Mouse (Mus musculus): Measurements from ENCODE around the gene Herpud1. TPM values are rescaled to one million over a fixed set of nuclear protein-coding genes. Genes with fewer than 3 reads are reported as not detected.
"Not testable (repeated sequence)": the region's sequence is repeated elsewhere in the genome, so short reads cannot be mapped to it uniquely, and the experiment has no call there.

Gene Herpud1
- polyA plus RNA-seq, 1 experiment from 2014 or later = 72.3 TPM

DNA sequence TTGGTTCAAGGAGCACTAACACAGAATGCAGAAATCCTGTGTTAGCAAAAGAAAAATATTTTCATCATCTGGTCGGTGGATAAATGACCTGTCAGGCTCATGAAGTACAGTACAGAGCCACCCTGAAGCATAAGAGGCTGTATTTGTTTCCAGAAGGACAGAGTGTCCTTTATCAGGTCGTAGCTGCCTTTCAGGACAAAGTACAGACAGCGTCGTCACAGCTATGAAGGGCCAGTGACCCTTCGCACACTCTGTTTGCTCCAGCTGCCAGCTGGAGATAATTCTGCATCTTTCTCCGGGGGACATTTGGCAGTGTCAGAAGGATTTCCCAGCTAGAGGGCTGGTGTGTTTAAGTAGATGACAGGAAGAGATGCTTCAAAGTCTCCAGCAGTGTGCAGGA is 6.4 kb downstream of the Herpud1 start:
- H3K36me3 ChIP-seq (ENCODE audit: control insufficient read depth, insufficient read depth, low read length) = peaks cover 46% of the 10 kb centered on the region
- 87% methylated on average over 6 of the region's 6 CpGs for WGBS

DNA sequence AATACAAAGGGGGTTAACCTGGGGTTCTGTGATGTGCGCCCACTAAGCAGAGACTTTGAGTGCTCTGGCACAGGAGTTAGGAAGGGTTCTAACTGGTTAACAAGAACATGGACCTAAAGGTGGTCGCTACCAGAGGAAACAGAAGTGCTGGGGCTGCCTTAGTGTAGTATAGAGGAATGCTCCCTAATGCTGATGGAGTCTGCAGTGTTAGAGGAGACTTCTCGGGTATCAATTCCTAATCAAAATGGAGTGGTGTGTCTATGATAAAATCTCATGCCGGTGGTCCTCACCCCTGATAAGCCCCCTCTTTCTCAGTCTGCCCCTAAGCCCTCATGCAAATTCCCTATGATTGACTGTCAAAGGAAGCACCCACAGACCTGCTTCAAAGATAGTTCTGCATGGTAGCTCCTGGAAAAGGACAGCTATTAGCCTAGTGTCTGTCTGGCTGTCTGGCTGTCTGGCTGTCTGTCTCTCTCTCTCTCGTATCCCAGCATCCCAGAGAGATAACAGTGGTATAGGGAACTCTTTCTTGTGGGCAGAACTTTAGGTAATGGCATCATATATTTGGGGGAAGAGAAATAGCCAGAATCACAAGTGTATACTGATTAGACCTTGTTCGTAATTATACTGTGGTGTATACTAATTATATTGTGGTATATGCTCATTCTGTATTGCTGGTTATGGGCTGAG is 9.8 kb downstream of the Herpud1 start:
- Histone ChIP-seq H3K9ac (ENCODE audit: low read depth, low read length) (no peak overlapping the region), H3K4me2 (ENCODE audit: low read length) (no peak overlapping the region), H3K9me3 (replicated peaks; ENCODE audit: control insufficient read depth, low read length, poor library complexity, severe bottlenecking) (no peaks in the 10 kb centered on the region), H3K27ac (ENCODE audit: low read length) (no peak overlapping the region), H3K36me3 (ENCODE audit: control insufficient read depth, insufficient read depth, low read length) (peaks cover 33% of the 10 kb centered on the region), H3K4me1 (ENCODE audit: control insufficient read depth, insufficient read depth, low read length) (no peaks in the 10 kb centered on the region), H3K4me3 (ENCODE audit: low read depth, low read length) (no peak overlapping the region), H3K27me3 (ENCODE audit: control insufficient read depth, insufficient read depth, low read depth, low read length) (no peaks in the 10 kb centered on the region)
- 96% methylated on average over 6 of the region's 6 CpGs for whole genome bisulfite sequencing
- no peak for ATAC-seq

More for the DNA sequence above, 6.4 kb downstream of the Herpud1 start:
- H3K4me3 ChIP-seq (ENCODE audit: low read depth, low read length) = no peak overlapping the region
- no peak overlapping the region for H3K4me2 ChIP-seq (ENCODE audit: low read length)
- H3K9ac ChIP-seq (ENCODE audit: low read depth, low read length) = no peak overlapping the region
- H3K4me1 ChIP-seq (ENCODE audit: control insufficient read depth, insufficient read depth, low read length) = peaks cover 10% of the 10 kb centered on the region
- H3K27me3 ChIP-seq (ENCODE audit: control insufficient read depth, insufficient read depth, low read depth, low read length) = no peaks in the 10 kb centered on the region
- H3K9me3 ChIP-seq (replicated peaks; ENCODE audit: control insufficient read depth, low read length, poor library complexity, severe bottlenecking) = no peaks in the 10 kb centered on the region
- H3K27ac ChIP-seq (ENCODE audit: low read length) = no peak overlapping the region
- ATAC-seq = no peak

DNA sequence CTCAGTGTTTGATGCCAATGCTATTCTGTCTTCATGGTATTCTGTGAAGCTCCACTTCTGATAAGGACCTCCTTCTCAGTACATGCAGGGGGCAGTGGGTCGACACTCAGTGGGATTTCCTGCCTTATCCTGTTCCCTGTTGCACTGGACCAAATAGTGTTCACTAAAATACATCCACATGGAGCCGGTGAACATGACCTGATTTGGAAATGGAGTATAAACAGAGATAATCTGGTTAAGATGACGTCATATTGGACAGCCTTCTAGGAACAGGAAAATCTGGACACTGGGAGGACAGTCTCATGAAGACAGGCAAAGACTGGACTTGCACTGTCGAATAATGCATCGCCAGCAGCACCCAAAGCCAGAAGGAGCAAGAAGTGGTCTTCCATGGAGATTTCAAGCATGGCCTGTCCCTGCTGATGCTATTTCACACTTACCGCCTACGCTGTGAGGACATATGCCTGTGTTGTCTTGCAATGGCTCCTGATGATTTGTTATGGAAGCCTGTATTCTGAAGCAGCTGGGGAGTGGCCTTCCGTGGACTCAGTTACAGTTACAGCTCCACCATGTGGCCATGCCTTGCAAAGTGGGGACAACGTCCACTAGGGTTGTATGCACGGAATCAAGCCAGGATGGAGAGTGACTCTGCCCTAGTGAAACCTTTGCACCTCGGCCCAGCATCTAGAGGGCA is 10.9 kb downstream of the Herpud1 start:
- no peaks in the 10 kb centered on the region for H3K27me3 ChIP-seq (ENCODE audit: control insufficient read depth, insufficient read depth, low read depth, low read length)
- no peak overlapping the region for H3K9ac ChIP-seq (ENCODE audit: low read depth, low read length)
- WGBS = 69% methylated on average over 11 of the region's 11 CpGs
- ATAC-seq = no peak
- H3K4me3 ChIP-seq (ENCODE audit: low read depth, low read length) = no peak overlapping the region
- no peaks in the 10 kb centered on the region for H3K4me1 ChIP-seq (ENCODE audit: control insufficient read depth, insufficient read depth, low read length)
- peaks cover 22% of the 10 kb centered on the region for H3K36me3 ChIP-seq (ENCODE audit: control insufficient read depth, insufficient read depth, low read length)
- H3K4me2 ChIP-seq (ENCODE audit: low read length) = no peak overlapping the region
- H3K27ac ChIP-seq (ENCODE audit: low read length) = no peak overlapping the region
- no peaks in the 10 kb centered on the region for H3K9me3 ChIP-seq (replicated peaks; ENCODE audit: control insufficient read depth, low read length, poor library complexity, severe bottlenecking)

DNA sequence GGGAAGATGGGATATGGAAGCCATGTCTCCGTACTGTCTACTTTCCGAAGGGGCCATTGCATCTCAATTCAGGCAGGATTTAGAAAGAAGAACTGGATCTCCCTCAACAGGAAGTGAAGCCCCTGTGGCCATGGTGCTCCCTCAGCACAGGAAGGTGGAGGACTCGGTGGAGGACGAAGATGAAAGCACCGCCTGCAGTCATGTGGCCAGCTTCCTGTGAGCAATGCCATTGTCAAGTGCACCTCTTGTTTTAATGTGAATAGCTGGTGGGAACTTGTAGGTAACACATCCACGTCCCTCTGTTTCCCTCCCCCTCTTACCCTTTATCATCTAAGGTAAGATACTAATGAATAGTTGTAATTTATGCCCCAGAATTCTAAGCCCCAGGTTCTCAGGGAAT is 12.3 kb downstream of the Herpud1 start:
- Histone ChIP-seq H3K27me3 (ENCODE audit: control insufficient read depth, insufficient read depth, low read depth, low read length) (no peaks in the 10 kb centered on the region), H3K4me2 (ENCODE audit: low read length) (no peak overlapping the region), H3K36me3 (ENCODE audit: control insufficient read depth, insufficient read depth, low read length) (peaks cover 13% of the 10 kb centered on the region), H3K4me3 (ENCODE audit: low read depth, low read length) (no peak overlapping the region), H3K27ac (ENCODE audit: low read length) (no peak overlapping the region), H3K9me3 (replicated peaks; ENCODE audit: control insufficient read depth, low read length, poor library complexity, severe bottlenecking) (no peaks in the 10 kb centered on the region), H3K9ac (ENCODE audit: low read depth, low read length) (no peak overlapping the region), H3K4me1 (ENCODE audit: control insufficient read depth, insufficient read depth, low read length) (no peaks in the 10 kb centered on the region)
- no peak for ATAC-seq
- WGBS = 84% methylated on average over 6 of the region's 6 CpGs

DNA sequence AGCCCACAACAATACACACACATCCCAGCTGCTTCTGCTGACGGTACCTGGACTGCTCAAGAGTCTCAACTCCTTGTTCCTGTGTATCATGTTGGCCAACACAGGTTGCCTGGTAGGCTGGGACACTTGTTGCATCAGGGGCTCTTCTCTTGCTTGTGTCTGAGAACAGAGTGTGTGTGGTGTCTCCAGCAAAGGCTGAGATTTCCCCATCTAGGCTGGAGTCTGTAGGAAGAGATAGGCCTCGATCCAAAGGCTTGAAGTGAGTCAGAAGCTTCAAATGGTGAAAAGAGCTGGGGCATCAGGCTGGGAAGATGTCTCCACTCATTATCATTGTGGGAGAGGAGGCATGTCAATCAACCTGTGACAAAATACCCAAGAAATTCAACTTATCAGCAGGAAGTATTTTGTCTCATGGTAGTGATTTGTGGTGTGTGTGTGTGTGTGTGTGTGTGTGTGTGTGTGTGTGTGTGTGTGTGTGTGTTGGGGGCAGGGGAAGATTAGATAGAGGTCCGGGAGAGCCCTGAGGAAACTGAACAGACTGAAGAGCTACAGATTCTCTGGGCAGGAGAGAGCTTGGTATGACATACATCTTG is 13.2 kb downstream of the Herpud1 start:
- WGBS = 88% methylated on average over 3 of the region's 3 CpGs
- no peak for ATAC-seq
- no peak overlapping the region for H3K4me2 ChIP-seq (ENCODE audit: low read length)

DNA sequence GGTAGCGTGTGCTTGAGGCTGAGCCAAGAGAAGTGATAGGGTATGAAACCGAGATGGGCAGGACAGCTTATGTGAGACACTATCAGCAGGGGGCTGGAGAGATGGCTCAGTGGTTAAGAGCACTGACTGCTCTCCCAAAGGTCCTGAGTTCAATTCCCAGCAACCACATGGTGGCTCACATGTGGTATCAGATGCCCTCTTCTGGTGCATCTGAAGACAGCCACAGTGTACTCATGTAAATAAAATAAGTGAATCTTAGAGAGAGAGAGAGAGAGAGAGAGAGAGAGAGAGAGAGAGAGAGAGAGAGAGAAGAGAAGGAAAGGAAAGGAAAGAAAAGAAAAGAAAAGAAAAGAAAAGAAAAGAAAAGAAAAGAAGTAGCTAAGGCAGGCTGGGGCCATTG is 13.7 kb downstream of the Herpud1 start:
- not testable (repeated sequence) for H3K4me2 ChIP-seq (ENCODE audit: low read length); H3K4me1 ChIP-seq (ENCODE audit: control insufficient read depth, insufficient read depth, low read length); H3K27ac ChIP-seq (ENCODE audit: low read length); H3K9me3 ChIP-seq (replicated peaks; ENCODE audit: control insufficient read depth, low read length, poor library complexity, severe bottlenecking); H3K27me3 ChIP-seq (ENCODE audit: control insufficient read depth, insufficient read depth, low read depth, low read length); H3K4me3 ChIP-seq (ENCODE audit: low read depth, low read length); H3K36me3 ChIP-seq (ENCODE audit: control insufficient read depth, insufficient read depth, low read length); H3K9ac ChIP-seq (ENCODE audit: low read depth, low read length); ATAC-seq
- 74% methylated on average over 2 of the region's 2 CpGs for WGBS

More for the DNA sequence above, 13.2 kb downstream of the Herpud1 start:
- no peak overlapping the region for H3K9ac ChIP-seq (ENCODE audit: low read depth, low read length)
- H3K27me3 ChIP-seq (ENCODE audit: control insufficient read depth, insufficient read depth, low read depth, low read length) = no peaks in the 10 kb centered on the region
- H3K4me1 ChIP-seq (ENCODE audit: control insufficient read depth, insufficient read depth, low read length) = no peaks in the 10 kb centered on the region
- no peak overlapping the region for H3K27ac ChIP-seq (ENCODE audit: low read length)
- H3K36me3 ChIP-seq (ENCODE audit: control insufficient read depth, insufficient read depth, low read length) = peaks cover 7% of the 10 kb centered on the region
- H3K4me3 ChIP-seq (ENCODE audit: low read depth, low read length) = no peak overlapping the region
- no peaks in the 10 kb centered on the region for H3K9me3 ChIP-seq (replicated peaks; ENCODE audit: control insufficient read depth, low read length, poor library complexity, severe bottlenecking)

DNA sequence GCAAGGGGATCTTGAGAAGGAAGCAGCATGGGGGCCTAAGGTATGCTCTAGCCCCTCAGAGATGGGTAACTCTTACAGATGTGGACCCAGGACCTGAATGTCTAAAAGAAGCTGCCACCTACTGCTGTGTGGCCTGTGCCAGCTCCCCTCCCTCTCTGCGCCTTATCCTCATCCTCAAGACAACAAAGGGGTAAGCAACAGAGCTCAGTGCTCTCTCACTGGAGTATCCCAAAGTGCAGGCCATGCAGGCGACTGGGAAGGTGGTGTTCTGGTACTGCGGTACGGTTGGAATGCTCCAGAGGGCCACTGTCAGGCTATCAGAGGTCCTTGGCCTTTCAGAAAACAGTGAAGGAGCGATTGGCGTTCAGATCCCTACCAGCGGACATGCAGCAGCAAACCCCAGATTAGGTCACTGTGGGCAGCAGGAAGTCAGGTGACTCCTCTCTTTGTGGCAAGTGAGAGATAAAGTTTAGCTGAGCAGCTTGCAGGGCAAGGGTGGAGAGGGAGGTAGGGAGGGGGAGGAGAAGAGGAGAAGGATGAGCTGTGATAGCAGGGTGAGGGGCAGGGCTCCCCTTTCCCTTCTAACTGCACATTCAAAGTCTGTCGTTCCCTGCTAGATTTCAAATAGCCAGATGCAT is 22.3 kb downstream of the Herpud1 start:
- Histone ChIP-seq H3K27ac (ENCODE audit: low read length) (no peak overlapping the region), H3K27me3 (ENCODE audit: control insufficient read depth, insufficient read depth, low read depth, low read length) (no peaks in the 10 kb centered on the region), H3K9ac (ENCODE audit: low read depth, low read length) (no peak overlapping the region), H3K4me1 (ENCODE audit: control insufficient read depth, insufficient read depth, low read length) (no peaks in the 10 kb centered on the region), H3K36me3 (ENCODE audit: control insufficient read depth, insufficient read depth, low read length) (no peaks in the 10 kb centered on the region), H3K4me2 (ENCODE audit: low read length) (no peak overlapping the region), H3K4me3 (ENCODE audit: low read depth, low read length) (no peak overlapping the region), H3K9me3 (replicated peaks; ENCODE audit: control insufficient read depth, low read length, poor library complexity, severe bottlenecking) (no peaks in the 10 kb centered on the region)
- ATAC-seq = no peak
- WGBS = 67% methylated on average over 8 of the region's 8 CpGs

DNA sequence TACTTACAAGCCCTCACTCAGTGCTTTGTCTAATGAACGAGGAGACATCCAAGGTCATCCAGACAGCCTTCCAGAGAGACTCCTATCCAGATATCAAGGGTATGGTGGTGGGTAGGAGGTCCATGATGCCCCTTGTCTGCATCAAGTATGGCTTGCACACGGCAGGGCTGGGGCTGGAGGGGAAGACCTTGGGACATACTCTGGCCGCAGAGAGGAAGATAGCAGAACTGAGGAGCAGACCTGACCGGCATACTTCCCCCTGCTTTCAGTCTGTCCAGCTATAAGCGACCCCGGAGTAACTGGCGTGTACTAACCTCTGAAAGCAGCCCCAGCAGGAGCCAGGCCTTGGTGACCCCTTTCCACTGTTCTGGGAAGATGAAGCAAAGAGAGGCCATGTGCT is 23.3 kb downstream of the Herpud1 start:
- Histone ChIP-seq H3K9me3 (replicated peaks; ENCODE audit: control insufficient read depth, low read length, poor library complexity, severe bottlenecking) (no peaks in the 10 kb centered on the region), H3K27me3 (ENCODE audit: control insufficient read depth, insufficient read depth, low read depth, low read length) (no peaks in the 10 kb centered on the region), H3K9ac (ENCODE audit: low read depth, low read length) (no peak overlapping the region), H3K4me1 (ENCODE audit: control insufficient read depth, insufficient read depth, low read length) (no peaks in the 10 kb centered on the region), H3K4me3 (ENCODE audit: low read depth, low read length) (no peak overlapping the region), H3K36me3 (ENCODE audit: control insufficient read depth, insufficient read depth, low read length) (no peaks in the 10 kb centered on the region), H3K27ac (ENCODE audit: low read length) (no peak overlapping the region), H3K4me2 (ENCODE audit: low read length) (no peak overlapping the region)
- WGBS = 80% methylated on average over 7 of the region's 7 CpGs
- no peak for ATAC-seq

DNA sequence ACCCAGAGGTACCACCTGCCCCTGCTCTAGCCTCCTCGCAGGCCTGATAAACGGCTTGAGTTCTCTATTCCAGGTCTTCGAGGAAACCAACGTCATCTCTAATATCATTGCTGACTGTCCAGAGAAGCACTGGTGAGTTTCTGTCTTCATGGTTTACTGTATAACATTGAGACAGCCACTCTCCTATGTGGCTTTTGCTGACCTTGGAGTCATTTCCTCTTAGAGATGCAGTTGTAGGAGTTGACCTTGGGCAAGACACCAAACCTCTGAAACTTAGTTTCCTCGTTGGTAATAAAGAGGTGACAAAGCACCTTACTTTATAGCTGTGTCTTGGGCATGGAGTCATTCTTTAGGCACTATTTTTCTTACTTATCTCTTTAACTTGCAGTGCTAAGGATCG is 26.3 kb downstream of the Herpud1 start:
- Histone ChIP-seq H3K4me2 (ENCODE audit: low read length) (no peak overlapping the region), H3K4me1 (ENCODE audit: control insufficient read depth, insufficient read depth, low read length) (no peaks in the 10 kb centered on the region), H3K36me3 (ENCODE audit: control insufficient read depth, insufficient read depth, low read length) (no peaks in the 10 kb centered on the region), H3K9me3 (replicated peaks; ENCODE audit: control insufficient read depth, low read length, poor library complexity, severe bottlenecking) (no peaks in the 10 kb centered on the region), H3K4me3 (ENCODE audit: low read depth, low read length) (no peak overlapping the region), H3K27me3 (ENCODE audit: control insufficient read depth, insufficient read depth, low read depth, low read length) (no peaks in the 10 kb centered on the region), H3K27ac (ENCODE audit: low read length) (no peak overlapping the region), H3K9ac (ENCODE audit: low read depth, low read length) (no peak overlapping the region)
- WGBS = 90% methylated on average over 6 of the region's 6 CpGs
- no peak for ATAC-seq
